Mouse (Mus musculus) right cerebral cortex, postnatal 36 days (tissue): ENCODE data around the gene Sh2d1b1.

ENCODE experiments used
- DNase-seq, 2 experiments: peaks; one replicate each; pipeline ENCODE4 v3.0.0; 2022; ENCODE audit warnings: low spot score in 2 of 2, mixed read lengths in 1 of 2

Sh2d1b1 gene

GRCm38 (mm10) chr1:170324312-170324711, 47.2 kb downstream of the Sh2d1b1 start:
- DNase-seq = no peak

GRCm38 (mm10) chr1:170325277-170325676, 48.2 kb downstream of the Sh2d1b1 start:
- DNase-seq = no peak

GRCm38 (mm10) chr1:170331926-170332325, 54.8 kb downstream of the Sh2d1b1 start:
- no peak for DNase-seq

GRCm38 (mm10) chr1:170332775-170333174, 55.7 kb downstream of the Sh2d1b1 start:
- DNase-seq = no peak
